Mouse (Mus musculus): ENCODE data around the gene Npas1.

GRCm38 (mm10) chr7:16507284-16507683 lies 29.8 kb upstream of the Npas1 start:
- TF ChIP-seq CTCF (IDR thresholded peaks at IDR 0.05; ENCODE audit: low read depth) (peak; percentile 80), EP300 (IDR thresholded peaks at IDR 0.05; ENCODE audit: low read depth) (no peak)
